10 mouse cellular contexts compared by ENCODE assay signal in genomic region chr10:93700589-93701363, GRCm38 (mm10).
A peak's percentile ranks its signal among the peaks of the same experiment; 100 is the strongest.
DNase-seq lines count a peak whose midpoint lies in the region; ATAC-seq and TF ChIP-seq lines count a peak whose summit lies in the region.
"Had no signal": no experiment of that assay in that cellular context is flagged by ENCODE, and none has a peak within 500 bp of the region (broad histone marks: within the 10 kb centered on the region; RNA-seq: fewer than 3 reads in every experiment).

No protein-coding gene starts in this region.

- ATAC-seq in hindbrain, embryonic 13.5 days (ENCODE audit: low FRiP score) = no peak
- ATAC-seq in hindbrain, embryonic 11.5 days (ENCODE audit: low FRiP score) = no peak
- ATAC-seq in erythroblast, adult 5-6 weeks (replicated peaks; ENCODE audit: low FRiP score, poor library complexity, severe bottlenecking) = 0 out of 2 replicates have a peak, but pooled peaks have one; percentile 48
- ATAC-seq in hindbrain, postnatal 0 days = no peak
- ATAC-seq in midbrain, embryonic 13.5 days = no peak
- no peak for ATAC-seq in kidney, embryonic 15.5 days (replicated peaks; ENCODE audit: low FRiP score)

- 78% methylated on average over 21 of the region's 21 CpGs for WGBS in hindbrain, embryonic 13.5 days
- WGBS in hindbrain, embryonic 11.5 days = 83% methylated on average over 21 of the region's 21 CpGs
- WGBS in hindbrain, postnatal 0 days = 62% methylated on average over 21 of the region's 21 CpGs
- WGBS in midbrain, embryonic 13.5 days = 50% methylated on average over 21 of the region's 21 CpGs
- WGBS in kidney, embryonic 15.5 days = 80% methylated on average over 21 of the region's 21 CpGs

- H3K9me3 ChIP-seq in hindbrain, embryonic 13.5 days = no peaks in the 10 kb centered on the region
- no peaks in the 10 kb centered on the region for H3K9me3 ChIP-seq in hindbrain, embryonic 11.5 days (ENCODE audit: control insufficient read depth, low read length)
- H3K9me3 ChIP-seq in hindbrain, postnatal 0 days (ENCODE audit: low read length) = no peaks in the 10 kb centered on the region
- H3K9me3 ChIP-seq in midbrain, embryonic 13.5 days = no peaks in the 10 kb centered on the region
- H3K9me3 ChIP-seq in kidney, embryonic 15.5 days (replicated peaks) = no peaks in the 10 kb centered on the region

- H3K27ac ChIP-seq in hindbrain, embryonic 13.5 days = no peak overlapping the region
- no peak overlapping the region for H3K27ac ChIP-seq in hindbrain, embryonic 11.5 days (ENCODE audit: low read depth, low read length)
- H3K27ac ChIP-seq in hindbrain, postnatal 0 days = no peak overlapping the region
- no peak overlapping the region for H3K27ac ChIP-seq in midbrain, embryonic 13.5 days
- H3K27ac ChIP-seq in kidney, embryonic 15.5 days = no peak overlapping the region

- no peaks in the 10 kb centered on the region for H3K36me3 ChIP-seq in hindbrain, embryonic 13.5 days
- no peaks in the 10 kb centered on the region for H3K36me3 ChIP-seq in hindbrain, embryonic 11.5 days (ENCODE audit: control insufficient read depth, insufficient read depth, low read length)
- no peaks in the 10 kb centered on the region for H3K36me3 ChIP-seq in hindbrain, postnatal 0 days (ENCODE audit: insufficient read depth, low read length)
- no peaks in the 10 kb centered on the region for H3K36me3 ChIP-seq in midbrain, embryonic 13.5 days
- H3K36me3 ChIP-seq in kidney, embryonic 15.5 days = no peaks in the 10 kb centered on the region

- no peak overlapping the region for H3K9ac ChIP-seq in hindbrain, embryonic 13.5 days
- H3K9ac ChIP-seq in hindbrain, embryonic 11.5 days (ENCODE audit: low read depth, low read length) = no peak overlapping the region
- H3K9ac ChIP-seq in hindbrain, postnatal 0 days (replicated peaks; ENCODE audit: low read length) = no peak overlapping the region
- no peak overlapping the region for H3K9ac ChIP-seq in midbrain, embryonic 13.5 days (replicated peaks)
- no peak overlapping the region for H3K9ac ChIP-seq in kidney, embryonic 15.5 days

- H3K4me3 ChIP-seq in hindbrain, embryonic 13.5 days = no peak overlapping the region
- H3K4me3 ChIP-seq in hindbrain, embryonic 11.5 days (ENCODE audit: low read depth, low read length) = no peak overlapping the region
- no peak overlapping the region; the same call in 1 of the 2 replicates for H3K4me3 ChIP-seq in hindbrain, postnatal 0 days (ENCODE audit: low read length)
- H3K4me3 ChIP-seq in midbrain, embryonic 13.5 days (replicated peaks) = no peak overlapping the region
- no peak overlapping the region for H3K4me3 ChIP-seq in kidney, embryonic 15.5 days (replicated peaks)

- TF ChIP-seq CTCF in hindbrain, postnatal 0 days (IDR thresholded peaks at IDR 0.05; ENCODE audit: low read depth) = no peak

- H3K27me3 ChIP-seq in hindbrain, embryonic 13.5 days = no peaks in the 10 kb centered on the region
- H3K27me3 ChIP-seq in hindbrain, embryonic 11.5 days (ENCODE audit: control insufficient read depth, insufficient read depth, low read length) = no peaks in the 10 kb centered on the region
- H3K27me3 ChIP-seq in hindbrain, postnatal 0 days (ENCODE audit: insufficient read depth, low read length) = no peaks in the 10 kb centered on the region
- no peaks in the 10 kb centered on the region for H3K27me3 ChIP-seq in midbrain, embryonic 13.5 days
- H3K27me3 ChIP-seq in kidney, embryonic 15.5 days = no peaks in the 10 kb centered on the region

- DNase-seq in hindbrain, embryonic 11.5 days (ENCODE audit: low spot score) = no peak
- DNase-seq in hindbrain, postnatal 0 days (ENCODE audit: low spot score) = no peak
- no peak for DNase-seq in ovary, postnatal 10 days (ENCODE audit: low spot score)
- no peak for DNase-seq in left cerebral cortex, adult 9 months (ENCODE audit: low spot score in 2 of 2)
- DNase-seq: kidney, adult 9 months; right cerebral cortex, adult 18-20 months had no signal

- H3K4me2 ChIP-seq in hindbrain, embryonic 13.5 days = peak overlapping the region; percentile 18; the same call in 1 of the 2 replicates
- no peak overlapping the region for H3K4me2 ChIP-seq in hindbrain, embryonic 11.5 days (replicated peaks; ENCODE audit: low read depth, low read length)
- H3K4me2 ChIP-seq in hindbrain, postnatal 0 days (ENCODE audit: low read depth, low read length) = peak overlapping the region; percentile 43
- peak overlapping the region; percentile 39 for H3K4me2 ChIP-seq in midbrain, embryonic 13.5 days (replicated peaks)
- no peak overlapping the region for H3K4me2 ChIP-seq in kidney, embryonic 15.5 days

- peaks cover 7% of the 10 kb centered on the region for H3K4me1 ChIP-seq in hindbrain, embryonic 13.5 days (replicated peaks)
- no peaks in the 10 kb centered on the region for H3K4me1 ChIP-seq in hindbrain, embryonic 11.5 days (replicated peaks; ENCODE audit: control insufficient read depth, insufficient read depth, low read length)
- no peaks in the 10 kb centered on the region for H3K4me1 ChIP-seq in hindbrain, postnatal 0 days (ENCODE audit: insufficient read depth, low read length)
- H3K4me1 ChIP-seq in midbrain, embryonic 13.5 days (replicated peaks) = peaks cover 19% of the 10 kb centered on the region
- H3K4me1 ChIP-seq in kidney, embryonic 15.5 days = no peaks in the 10 kb centered on the region

Comparison
In these comparisons a context has a peak if more than half of its experiments do, and no peak if none do; other contexts are left out.
1. H3K4me2 ChIP-seq: peak in hindbrain, embryonic 13.5 days (single experiment), hindbrain, postnatal 0 days (single experiment) and midbrain, embryonic 13.5 days (single experiment); none in hindbrain, embryonic 11.5 days (single experiment) and kidney, embryonic 15.5 days (single experiment).